Mouse (Mus musculus): ENCODE measurements around the gene C1qtnf5. TPM values are rescaled to one million over a fixed set of nuclear protein-coding genes. Genes with fewer than 3 reads are reported as not detected.

The C1qtnf5 gene
- polyA plus RNA-seq, 1 experiment: 0.08 TPM

GRCm38 (mm10) chr9:44078136-44078797 is 28.8 kb upstream of the C1qtnf5 start:
- Histone ChIP-seq H3K4me3 (replicated peaks) (no peak overlapping the region), H3K9me3 (ENCODE audit: control insufficient read depth, low read length) (no peaks in the 10 kb centered on the region), H3K36me3 (ENCODE audit: control insufficient read depth) (no peaks in the 10 kb centered on the region), H3K27me3 (ENCODE audit: control insufficient read depth) (peaks cover 22% of the 10 kb centered on the region), H3K4me1 (ENCODE audit: control insufficient read depth) (no peaks in the 10 kb centered on the region; the same call in 1 of the 2 replicates)
- no peak for TF ChIP-seq TAL1 (IDR thresholded peaks at IDR 0.05; ENCODE audit: low read length)
- TF ChIP-seq GATA1 (IDR thresholded peaks at IDR 0.05; ENCODE audit: low read length): no peak

- Histone ChIP-seq H3K9me3 (ENCODE audit: control insufficient read depth, low read length) (no peaks in the 10 kb centered on the region), H3K36me3 (ENCODE audit: control insufficient read depth) (no peaks in the 10 kb centered on the region), H3K4me3 (replicated peaks) (no peak overlapping the region), H3K27me3 (ENCODE audit: control insufficient read depth) (peaks cover 31% of the 10 kb centered on the region), H3K4me1 (ENCODE audit: control insufficient read depth) (peaks cover 6% of the 10 kb centered on the region)
- TF ChIP-seq TAL1 (IDR thresholded peaks at IDR 0.05; ENCODE audit: low read length) (no peak), GATA1 (IDR thresholded peaks at IDR 0.05; ENCODE audit: low read length) (no peak)
Measured at GRCm38 (mm10) chr9:44078955-44079756, 27.9 kb upstream of the C1qtnf5 start.

GRCm38 (mm10) chr9:44079997-44080780 is 26.9 kb upstream of the C1qtnf5 start:
- TF ChIP-seq TAL1 (IDR thresholded peaks at IDR 0.05; ENCODE audit: low read length) (no peak), GATA1 (IDR thresholded peaks at IDR 0.05; ENCODE audit: low read length) (no peak)
- Histone ChIP-seq H3K4me1 (ENCODE audit: control insufficient read depth) (peaks cover 16% of the 10 kb centered on the region), H3K36me3 (ENCODE audit: control insufficient read depth) (no peaks in the 10 kb centered on the region), H3K4me3 (replicated peaks) (no peak overlapping the region), H3K27me3 (ENCODE audit: control insufficient read depth) (peaks cover 41% of the 10 kb centered on the region), H3K9me3 (ENCODE audit: control insufficient read depth, low read length) (no peaks in the 10 kb centered on the region)

- Histone ChIP-seq H3K4me1 (ENCODE audit: control insufficient read depth) (peaks cover 19% of the 10 kb centered on the region), H3K27me3 (ENCODE audit: control insufficient read depth) (peaks cover 49% of the 10 kb centered on the region), H3K9me3 (ENCODE audit: control insufficient read depth, low read length) (no peaks in the 10 kb centered on the region), H3K4me3 (replicated peaks) (no peak overlapping the region), H3K36me3 (ENCODE audit: control insufficient read depth) (no peaks in the 10 kb centered on the region)
- TF ChIP-seq GATA1 (IDR thresholded peaks at IDR 0.05; ENCODE audit: low read length) (no peak), TAL1 (IDR thresholded peaks at IDR 0.05; ENCODE audit: low read length) (no peak)
Measured at GRCm38 (mm10) chr9:44080953-44081352, 26.1 kb upstream of the C1qtnf5 start.

- Histone ChIP-seq H3K36me3 (ENCODE audit: control insufficient read depth) (no peaks in the 10 kb centered on the region), H3K9me3 (ENCODE audit: control insufficient read depth, low read length) (no peaks in the 10 kb centered on the region), H3K4me3 (replicated peaks) (no peak overlapping the region), H3K4me1 (ENCODE audit: control insufficient read depth) (peaks cover 19% of the 10 kb centered on the region), H3K27me3 (ENCODE audit: control insufficient read depth) (peaks cover 54% of the 10 kb centered on the region)
- TF ChIP-seq TAL1 (IDR thresholded peaks at IDR 0.05; ENCODE audit: low read length) (no peak), GATA1 (IDR thresholded peaks at IDR 0.05; ENCODE audit: low read length) (no peak)
Measured at GRCm38 (mm10) chr9:44081581-44081980, 25.5 kb upstream of the C1qtnf5 start.

- Histone ChIP-seq H3K4me3 (replicated peaks) (no peak overlapping the region), H3K36me3 (ENCODE audit: control insufficient read depth) (no peaks in the 10 kb centered on the region), H3K27me3 (ENCODE audit: control insufficient read depth) (peaks cover 61% of the 10 kb centered on the region), H3K9me3 (ENCODE audit: control insufficient read depth, low read length) (no peaks in the 10 kb centered on the region), H3K4me1 (ENCODE audit: control insufficient read depth) (peaks cover 19% of the 10 kb centered on the region)
- TF ChIP-seq GATA1 (IDR thresholded peaks at IDR 0.05; ENCODE audit: low read length) (no peak), TAL1 (IDR thresholded peaks at IDR 0.05; ENCODE audit: low read length) (no peak)
Measured at GRCm38 (mm10) chr9:44082266-44082665, 24.8 kb upstream of the C1qtnf5 start.

GRCm38 (mm10) chr9:44083392-44084121 is 23.5 kb upstream of the C1qtnf5 start:
- Histone ChIP-seq H3K4me1 (ENCODE audit: control insufficient read depth) (peaks cover 19% of the 10 kb centered on the region), H3K27me3 (ENCODE audit: control insufficient read depth) (peaks cover 72% of the 10 kb centered on the region), H3K9me3 (ENCODE audit: control insufficient read depth, low read length) (no peaks in the 10 kb centered on the region), H3K36me3 (ENCODE audit: control insufficient read depth) (no peaks in the 10 kb centered on the region), H3K4me3 (replicated peaks) (peak overlapping the region; percentile 19)
- TF ChIP-seq GATA1 (IDR thresholded peaks at IDR 0.05; ENCODE audit: low read length): no peak
- no peak for TF ChIP-seq TAL1 (IDR thresholded peaks at IDR 0.05; ENCODE audit: low read length)

- no peaks in the 10 kb centered on the region for H3K9me3 ChIP-seq (ENCODE audit: control insufficient read depth, low read length)
- peaks cover 79% of the 10 kb centered on the region for H3K27me3 ChIP-seq (ENCODE audit: control insufficient read depth)
- H3K4me1 ChIP-seq (ENCODE audit: control insufficient read depth): peaks cover 19% of the 10 kb centered on the region
- no peaks in the 10 kb centered on the region for H3K36me3 ChIP-seq (ENCODE audit: control insufficient read depth)
- TF ChIP-seq TAL1 (IDR thresholded peaks at IDR 0.05; ENCODE audit: low read length): no peak
- no peak for TF ChIP-seq GATA1 (IDR thresholded peaks at IDR 0.05; ENCODE audit: low read length)
- H3K4me3 ChIP-seq (replicated peaks): peak overlapping the region; percentile 59
Measured at GRCm38 (mm10) chr9:44084236-44084635, 22.8 kb upstream of the C1qtnf5 start.
